Mouse (Mus musculus): ENCODE results near the gene Crebl2. TPM values are rescaled to one million over a fixed set of nuclear protein-coding genes. Genes with fewer than 3 reads are reported as not detected.

The Crebl2 gene
- polyA plus RNA-seq, 1 experiment from 2014 or later = 2.2 TPM

- H3K36me3 ChIP-seq = peaks cover 3% of the 10 kb centered on the region; the same call in 1 of the 2 replicates
- no peak for ATAC-seq (replicated peaks; ENCODE audit: insufficient number of reproducible peaks, insufficient read depth, low FRiP score, low read depth)
- H3K27me3 ChIP-seq = no peaks in the 10 kb centered on the region
These were observed 26.0 kb downstream of the Crebl2 start for GRCm38 (mm10) chr6:134855926-134856325.

GRCm38 (mm10) chr6:134859021-134859420 lies 29.1 kb downstream of the Crebl2 start:
- H3K4me3 ChIP-seq = no peak overlapping the region
- H3K4me2 ChIP-seq = no peak overlapping the region
- peaks cover 18% of the 10 kb centered on the region for H3K4me1 ChIP-seq (replicated peaks)
- no peak overlapping the region for H3K9ac ChIP-seq
- H3K9me3 ChIP-seq (replicated peaks) = no peaks in the 10 kb centered on the region
- WGBS = 89% methylated on average over 6 of the region's 6 CpGs
- no peak for ATAC-seq (replicated peaks; ENCODE audit: insufficient number of reproducible peaks, insufficient read depth, low FRiP score, low read depth)
- H3K27ac ChIP-seq = no peak overlapping the region
- H3K27me3 ChIP-seq = no peaks in the 10 kb centered on the region
- peaks cover 3% of the 10 kb centered on the region; the same call in 1 of the 2 replicates for H3K36me3 ChIP-seq

More at GRCm38 (mm10) chr6:134855926-134856325, 26.0 kb downstream of the Crebl2 start:
- H3K4me3 ChIP-seq = no peak overlapping the region
- no peak overlapping the region for H3K9ac ChIP-seq
- no peaks in the 10 kb centered on the region for H3K9me3 ChIP-seq (replicated peaks)
- WGBS = 84% methylated on average over 16 of the region's 16 CpGs
- H3K27ac ChIP-seq = no peak overlapping the region
- H3K4me2 ChIP-seq = no peak overlapping the region
- H3K4me1 ChIP-seq (replicated peaks) = peaks cover 7% of the 10 kb centered on the region; the same call in 1 of the 2 replicates

- H3K9ac ChIP-seq = no peak overlapping the region
- H3K36me3 ChIP-seq = peaks cover 3% of the 10 kb centered on the region; the same call in 1 of the 2 replicates
- no peak for ATAC-seq (replicated peaks; ENCODE audit: insufficient number of reproducible peaks, insufficient read depth, low FRiP score, low read depth)
- no peaks in the 10 kb centered on the region for H3K9me3 ChIP-seq (replicated peaks)
- no peak overlapping the region for H3K27ac ChIP-seq
- WGBS = 49% methylated on average over 4 of the region's 4 CpGs
- H3K4me1 ChIP-seq (replicated peaks) = peaks cover 18% of the 10 kb centered on the region
- no peaks in the 10 kb centered on the region for H3K27me3 ChIP-seq
- no peak overlapping the region for H3K4me3 ChIP-seq
- H3K4me2 ChIP-seq = no peak overlapping the region
These were observed 30.3 kb downstream of the Crebl2 start for GRCm38 (mm10) chr6:134860275-134860674.

DNA sequence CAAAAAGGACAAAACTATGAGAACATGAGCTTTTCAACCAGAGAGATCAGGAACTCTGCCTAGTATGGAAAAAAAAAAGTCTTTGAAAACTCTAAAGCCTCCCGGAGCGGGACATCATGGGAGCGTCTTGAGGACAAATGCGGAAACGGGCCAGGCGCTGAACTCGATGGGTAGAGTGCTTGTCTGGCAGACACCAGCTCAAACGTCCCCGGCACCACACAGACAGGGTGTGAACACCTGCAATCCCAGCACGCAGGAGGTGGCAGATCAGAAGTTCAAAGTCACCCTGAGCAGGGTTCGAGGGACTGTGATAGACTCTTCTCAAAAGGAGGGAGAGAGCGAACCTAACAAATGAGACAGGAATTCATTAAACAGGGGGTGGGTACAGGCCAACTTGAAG lies 31.4 kb downstream of the Crebl2 start:
- H3K4me3 ChIP-seq = no peak overlapping the region
- no peak for ATAC-seq (replicated peaks; ENCODE audit: insufficient number of reproducible peaks, insufficient read depth, low FRiP score, low read depth)
- H3K9me3 ChIP-seq (replicated peaks) = no peaks in the 10 kb centered on the region
- no peaks in the 10 kb centered on the region for H3K27me3 ChIP-seq
- WGBS = 85% methylated on average over 12 of the region's 12 CpGs
- H3K4me2 ChIP-seq = no peak overlapping the region
- H3K4me1 ChIP-seq (replicated peaks) = peaks cover 18% of the 10 kb centered on the region
- no peak overlapping the region for H3K9ac ChIP-seq
- H3K36me3 ChIP-seq = peaks cover 3% of the 10 kb centered on the region; the same call in 1 of the 2 replicates
- H3K27ac ChIP-seq = no peak overlapping the region

DNA sequence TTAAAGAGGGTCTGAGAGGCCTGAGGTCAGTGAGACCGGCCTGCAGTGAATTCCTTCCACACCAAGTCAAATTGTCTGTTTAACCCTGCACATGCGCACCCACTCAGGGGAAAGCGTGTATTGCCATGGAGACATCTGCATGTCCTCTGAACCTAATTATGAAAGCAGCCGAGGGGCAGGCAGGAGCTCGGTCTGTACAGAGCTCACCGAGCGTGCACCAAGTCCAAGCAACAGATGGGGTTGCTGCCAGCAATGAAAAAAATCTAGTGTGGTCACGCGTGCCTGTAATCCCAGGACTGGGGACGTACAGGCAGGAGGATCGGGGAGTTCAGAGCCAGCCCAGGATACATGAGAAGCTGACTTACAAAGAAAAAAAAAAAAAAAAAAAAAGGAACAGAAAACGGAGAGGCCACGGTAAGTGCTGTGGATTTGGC lies 32.7 kb downstream of the Crebl2 start:
- Histone ChIP-seq H3K36me3 (peaks cover 3% of the 10 kb centered on the region; the same call in 1 of the 2 replicates), H3K27me3 (no peaks in the 10 kb centered on the region), H3K9ac (no peak overlapping the region), H3K4me1 (replicated peaks) (peaks cover 15% of the 10 kb centered on the region), H3K4me2 (peak overlapping the region; percentile 53), H3K9me3 (replicated peaks) (no peaks in the 10 kb centered on the region), H3K27ac (no peak overlapping the region; the same call in 1 of the 2 replicates), H3K4me3 (peak overlapping the region; percentile 30)
- ATAC-seq (replicated peaks; ENCODE audit: insufficient number of reproducible peaks, insufficient read depth, low FRiP score, low read depth) = no peak
- WGBS = 46% methylated on average over 13 of the region's 13 CpGs

- Histone ChIP-seq H3K27me3 (no peaks in the 10 kb centered on the region), H3K27ac (no peak overlapping the region; the same call in 1 of the 2 replicates), H3K4me2 (peak overlapping the region; percentile 53), H3K9ac (no peak overlapping the region), H3K36me3 (peaks cover 3% of the 10 kb centered on the region; the same call in 1 of the 2 replicates), H3K4me3 (peak overlapping the region; percentile 30), H3K4me1 (replicated peaks) (peaks cover 15% of the 10 kb centered on the region), H3K9me3 (replicated peaks) (no peaks in the 10 kb centered on the region)
- 4% methylated on average over 19 of the region's 19 CpGs for WGBS
- ATAC-seq (replicated peaks; ENCODE audit: insufficient number of reproducible peaks, insufficient read depth, low FRiP score, low read depth) = no peak
These were observed 33.2 kb downstream of the Crebl2 start for GRCm38 (mm10) chr6:134863146-134863545.

- WGBS = 89% methylated on average over 7 of the region's 7 CpGs
- Histone ChIP-seq H3K36me3 (peaks cover 14% of the 10 kb centered on the region; the same call in 1 of the 2 replicates), H3K27ac (no peak overlapping the region), H3K4me2 (no peak overlapping the region), H3K4me3 (no peak overlapping the region), H3K9me3 (replicated peaks) (no peaks in the 10 kb centered on the region), H3K9ac (no peak overlapping the region), H3K27me3 (no peaks in the 10 kb centered on the region), H3K4me1 (replicated peaks) (peaks cover 12% of the 10 kb centered on the region)
- ATAC-seq (replicated peaks; ENCODE audit: insufficient number of reproducible peaks, insufficient read depth, low FRiP score, low read depth) = no peak
These were observed 36.2 kb downstream of the Crebl2 start for GRCm38 (mm10) chr6:134866113-134866512.

GRCm38 (mm10) chr6:134867325-134867724 lies 37.4 kb downstream of the Crebl2 start:
- Histone ChIP-seq H3K27ac (no peak overlapping the region), H3K4me3 (no peak overlapping the region), H3K9ac (no peak overlapping the region), H3K36me3 (peaks cover 14% of the 10 kb centered on the region; the same call in 1 of the 2 replicates), H3K4me1 (replicated peaks) (peaks cover 8% of the 10 kb centered on the region), H3K4me2 (no peak overlapping the region), H3K9me3 (replicated peaks) (no peaks in the 10 kb centered on the region), H3K27me3 (no peaks in the 10 kb centered on the region)
- 88% methylated on average over 3 of the region's 3 CpGs for WGBS
- no peak for ATAC-seq (replicated peaks; ENCODE audit: insufficient number of reproducible peaks, insufficient read depth, low FRiP score, low read depth)

GRCm38 (mm10) chr6:134870209-134870742 lies 40.3 kb downstream of the Crebl2 start:
- H3K4me1 ChIP-seq (replicated peaks) = no peaks in the 10 kb centered on the region
- no peak for ATAC-seq (replicated peaks; ENCODE audit: insufficient number of reproducible peaks, insufficient read depth, low FRiP score, low read depth)
- no peaks in the 10 kb centered on the region for H3K9me3 ChIP-seq (replicated peaks)
- peaks cover 14% of the 10 kb centered on the region; the same call in 1 of the 2 replicates for H3K36me3 ChIP-seq
- H3K27ac ChIP-seq = no peak overlapping the region
- no peak overlapping the region for H3K9ac ChIP-seq
- H3K4me3 ChIP-seq = no peak overlapping the region
- H3K27me3 ChIP-seq = no peaks in the 10 kb centered on the region
- WGBS = 76% methylated on average over 12 of the region's 12 CpGs
- H3K4me2 ChIP-seq = no peak overlapping the region

DNA sequence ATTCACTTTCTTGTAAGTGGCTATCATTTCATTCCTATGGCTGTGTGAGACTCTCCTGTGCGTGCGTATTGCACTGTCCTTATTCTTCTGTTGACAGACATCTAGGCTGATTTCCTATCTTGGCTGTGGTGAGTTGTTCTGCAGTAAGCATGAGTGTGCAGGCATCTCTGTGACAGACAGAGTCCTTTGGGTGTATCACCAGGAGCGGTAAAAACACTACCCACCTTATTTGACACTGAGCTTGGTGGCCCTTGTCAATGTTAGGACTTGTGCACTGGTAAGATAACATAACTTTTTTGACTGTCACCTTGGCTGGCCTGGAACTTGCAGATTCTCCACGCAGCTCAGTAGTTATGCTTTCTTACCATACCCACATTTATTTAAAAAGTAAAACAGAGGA lies 40.9 kb downstream of the Crebl2 start:
- no peak overlapping the region for H3K4me3 ChIP-seq
- H3K4me2 ChIP-seq = no peak overlapping the region
- H3K9me3 ChIP-seq (replicated peaks) = no peaks in the 10 kb centered on the region
- no peak overlapping the region for H3K9ac ChIP-seq
- ATAC-seq (replicated peaks; ENCODE audit: insufficient number of reproducible peaks, insufficient read depth, low FRiP score, low read depth) = no peak
- no peak overlapping the region for H3K27ac ChIP-seq
- 83% methylated on average over 4 of the region's 4 CpGs for WGBS
- H3K27me3 ChIP-seq = no peaks in the 10 kb centered on the region
- H3K36me3 ChIP-seq = peaks cover 14% of the 10 kb centered on the region; the same call in 1 of the 2 replicates
- no peaks in the 10 kb centered on the region for H3K4me1 ChIP-seq (replicated peaks)

GRCm38 (mm10) chr6:134872236-134872635 lies 42.3 kb downstream of the Crebl2 start:
- ATAC-seq (replicated peaks; ENCODE audit: insufficient number of reproducible peaks, insufficient read depth, low FRiP score, low read depth) = no peak

GRCm38 (mm10) chr6:134873018-134873417 lies 43.1 kb downstream of the Crebl2 start:
- Histone ChIP-seq H3K9ac (no peak overlapping the region), H3K4me2 (no peak overlapping the region), H3K4me1 (replicated peaks) (no peaks in the 10 kb centered on the region), H3K27ac (no peak overlapping the region), H3K27me3 (no peaks in the 10 kb centered on the region), H3K36me3 (peaks cover 14% of the 10 kb centered on the region; the same call in 1 of the 2 replicates), H3K9me3 (replicated peaks) (no peaks in the 10 kb centered on the region), H3K4me3 (no peak overlapping the region)
- WGBS = 78% methylated on average over 2 of the region's 2 CpGs
- ATAC-seq (replicated peaks; ENCODE audit: insufficient number of reproducible peaks, insufficient read depth, low FRiP score, low read depth) = no peak

More at GRCm38 (mm10) chr6:134872236-134872635, 42.3 kb downstream of the Crebl2 start:
- Histone ChIP-seq H3K9me3 (replicated peaks) (no peaks in the 10 kb centered on the region), H3K4me3 (no peak overlapping the region), H3K27me3 (no peaks in the 10 kb centered on the region), H3K36me3 (peaks cover 14% of the 10 kb centered on the region; the same call in 1 of the 2 replicates), H3K9ac (no peak overlapping the region), H3K27ac (no peak overlapping the region), H3K4me1 (replicated peaks) (no peaks in the 10 kb centered on the region), H3K4me2 (no peak overlapping the region)
- WGBS = 96% methylated on average over 2 of the region's 2 CpGs

Data from heart, embryonic 15.5 days (tissue).